Mouse (Mus musculus) spleen, adult 2 months (tissue): Measurements from ENCODE around the gene Gga2. TPM values are rescaled to one million over a fixed set of nuclear protein-coding genes. Genes with fewer than 3 reads are reported as not detected.

Experiments used
- DNase-seq, 2 experiments: peaks; one replicate each; pipeline versions ENCODE4 v3.0.0 to v3.0.0-alpha.2; 2012 to 2021; ENCODE audit warnings: low spot score in 2 of 2, low read depth in 1 of 2
- H3K27ac ChIP-seq: fragments of 200-500 bp; 2 replicates; pipeline ENCODE4 v1.5.1; 2012; ENCODE audit warnings: low read length, inconsistent platforms; ENCODE audit not compliant: insufficient read depth
- H3K27me3 ChIP-seq: fragments of 200-500 bp; 2 replicates; pipeline ENCODE4 v1.6.1; 2012; ENCODE audit warnings: mild to moderate bottlenecking, moderate library complexity, low read length, inconsistent platforms; ENCODE audit not compliant: control insufficient read depth, insufficient read depth
- H3K36me3 ChIP-seq: fragments of 200-500 bp; 2 replicates; pipeline ENCODE4 v1.6.1; 2012; ENCODE audit warnings: mild to moderate bottlenecking, low read length, inconsistent platforms; ENCODE audit not compliant: control insufficient read depth, insufficient read depth
- H3K4me1 ChIP-seq: fragments of 200-500 bp; 2 replicates; pipeline ENCODE4 v1.6.1; 2011; ENCODE audit warnings: inconsistent platforms; ENCODE audit not compliant: control insufficient read depth, insufficient read depth, insufficient read length
- H3K4me3 ChIP-seq: fragments of 200-500 bp; 2 replicates; pipeline ENCODE4 v1.5.1; 2011; ENCODE audit warnings: mild to moderate bottlenecking, inconsistent platforms; ENCODE audit not compliant: insufficient read depth, insufficient read length; ENCODE audit errors: extremely low read depth
- CTCF ChIP-seq: fragments of 200-500 bp; IDR thresholded peaks from 2 replicates; pipeline ENCODE4 v1.5.1; 2011; ENCODE audit warnings: mild to moderate bottlenecking, inconsistent platforms; ENCODE audit not compliant: insufficient read depth, insufficient read length, insufficient replicate concordance; ENCODE audit errors: extremely low read depth
- POLR2A ChIP-seq: fragments of 200-500 bp; IDR thresholded peaks from 2 replicates; pipeline ENCODE4 v1.6.1; 2011; ENCODE audit warnings: low read depth, low read length, inconsistent platforms
- WGBS: fragments of 180-500 bp; shearing (Covaris S2); methylation state at CpG from one replicate; pipeline ENCODE4 v1.1.7; 2018; 5-methylcytosine and 5-hydroxymethylcytosine counted together
- polyA plus RNA-seq: library from polyadenylated mRNA; depleted of rRNA; stranded (reverse); fragments of >200 nt; gene quantifications from 2 replicates; pipeline ENCODE4 v1.2.3, GENCODE M21; 2012

The Gga2 gene
- polyA plus RNA-seq, 1 experiment, result 88.1 TPM

- Histone ChIP-seq H3K4me1 (no peaks in the 10 kb centered on the region), H3K27ac (no peak overlapping the region), H3K4me3 (no peak overlapping the region), H3K36me3 (peaks cover 4% of the 10 kb centered on the region; the same call in 1 of the 2 replicates), H3K27me3 (no peaks in the 10 kb centered on the region)
- DNase-seq, result no peak
- TF ChIP-seq CTCF (no peak), POLR2A (no peak)
- 91% methylated on average over 11 of the region's 11 CpGs for WGBS
Observed at GRCm38 (mm10) chr7:121954891-121955669, 65.9 kb downstream of the Gga2 start.

- no peak for DNase-seq
- H3K27me3 ChIP-seq, result no peaks in the 10 kb centered on the region
- no peaks in the 10 kb centered on the region for H3K4me1 ChIP-seq
- no peak overlapping the region for H3K4me3 ChIP-seq
- 67% methylated on average over 4 of the region's 4 CpGs for WGBS
- TF ChIP-seq POLR2A (no peak), CTCF (no peak)
- H3K36me3 ChIP-seq, result peaks cover 8% of the 10 kb centered on the region; the same call in 1 of the 2 replicates
- H3K27ac ChIP-seq, result no peak overlapping the region
Observed at GRCm38 (mm10) chr7:121947513-121947912, 73.5 kb downstream of the Gga2 start.

- 88% methylated on average over 5 of the region's 5 CpGs for WGBS
- TF ChIP-seq CTCF (no peak), POLR2A (no peak)
- H3K36me3 ChIP-seq, result peaks cover 8% of the 10 kb centered on the region; the same call in 1 of the 2 replicates
- H3K27me3 ChIP-seq, result no peaks in the 10 kb centered on the region
- H3K4me1 ChIP-seq, result no peaks in the 10 kb centered on the region
- no peak overlapping the region for H3K27ac ChIP-seq
- no peak overlapping the region for H3K4me3 ChIP-seq
- no peak for DNase-seq
Observed at GRCm38 (mm10) chr7:121946196-121946595, 74.8 kb downstream of the Gga2 start.

GRCm38 (mm10) chr7:121942371-121942770, 78.7 kb downstream of the Gga2 start:
- no peak overlapping the region for H3K4me3 ChIP-seq
- DNase-seq, result no peak
- H3K27ac ChIP-seq, result no peak overlapping the region
- 91% methylated on average over 2 of the region's 2 CpGs for WGBS
- peaks cover 5% of the 10 kb centered on the region; the same call in 1 of the 2 replicates for H3K36me3 ChIP-seq
- no peak for TF ChIP-seq CTCF
- no peak for TF ChIP-seq POLR2A
- no peaks in the 10 kb centered on the region for H3K27me3 ChIP-seq
- H3K4me1 ChIP-seq, result no peaks in the 10 kb centered on the region

- Histone ChIP-seq H3K4me1 (no peaks in the 10 kb centered on the region), H3K36me3 (peaks cover 6% of the 10 kb centered on the region; the same call in 1 of the 2 replicates), H3K4me3 (no peak overlapping the region), H3K27ac (no peak overlapping the region), H3K27me3 (no peaks in the 10 kb centered on the region)
- WGBS, result 91% methylated on average over 3 of the region's 3 CpGs
- TF ChIP-seq CTCF, result no peak
- no peak for TF ChIP-seq POLR2A
- DNase-seq, result no peak
Observed at GRCm38 (mm10) chr7:121941640-121942039, 79.4 kb downstream of the Gga2 start.

GRCm38 (mm10) chr7:121941016-121941415, 80.0 kb downstream of the Gga2 start:
- 94% methylated on average over 3 of the region's 3 CpGs for WGBS
- TF ChIP-seq CTCF, result no peak
- no peak for TF ChIP-seq POLR2A
- Histone ChIP-seq H3K4me1 (no peaks in the 10 kb centered on the region), H3K4me3 (no peak overlapping the region), H3K27ac (no peak overlapping the region), H3K27me3 (no peaks in the 10 kb centered on the region), H3K36me3 (peaks cover 4% of the 10 kb centered on the region; the same call in 1 of the 2 replicates)
- no peak for DNase-seq

- no peak overlapping the region for H3K4me3 ChIP-seq
- H3K36me3 ChIP-seq, result peaks cover 6% of the 10 kb centered on the region
- DNase-seq, result no peak
- no peak for TF ChIP-seq POLR2A
- TF ChIP-seq CTCF, result no peak
- no peaks in the 10 kb centered on the region for H3K4me1 ChIP-seq
- no peaks in the 10 kb centered on the region for H3K27me3 ChIP-seq
- WGBS, result 57% methylated on average over 4 of the region's 4 CpGs
- no peak overlapping the region for H3K27ac ChIP-seq
Observed at GRCm38 (mm10) chr7:121939729-121940128, 81.3 kb downstream of the Gga2 start.
